Mouse (Mus musculus) heart, embryonic 12.5 days (tissue): ENCODE results near the gene Syngr1. TPM values are rescaled to one million over a fixed set of nuclear protein-coding genes. Genes with fewer than 3 reads are reported as not detected.

Experiments used
- ATAC-seq: fragments of 200-750 bp; cut with Nextera tagmentation; 2 replicates; pipeline ENCODE4 v1.8.0; 2017; ENCODE audit warnings: moderate TSS enrichment, moderate library complexity; ENCODE audit not compliant: insufficient number of reproducible peaks, low FRiP score
- H3K27ac ChIP-seq: fragments of 300-500 bp; sonication (generic); 2 replicates; pipeline ENCODE4 v1.5.1; 2016; ENCODE audit warnings: mild to moderate bottlenecking, moderate library complexity; ENCODE audit not compliant: poor library complexity, severe bottlenecking
- H3K27me3 ChIP-seq: fragments of 300-500 bp; sonication (generic); replicated peaks from 2 replicates; pipeline ENCODE4 v1.6.1; 2016; ENCODE audit warnings: mild to moderate bottlenecking, moderate library complexity
- H3K36me3 ChIP-seq: fragments of 300-500 bp; sonication (generic); 2 replicates; pipeline ENCODE4 v1.6.1; 2016; ENCODE audit warnings: mild to moderate bottlenecking, moderate library complexity
- H3K4me1 ChIP-seq: fragments of 300-500 bp; sonication (generic); replicated peaks from 2 replicates; pipeline ENCODE4 v1.6.1; 2016; ENCODE audit warnings: mild to moderate bottlenecking
- H3K4me2 ChIP-seq: fragments of 300-500 bp; sonication (generic); 2 replicates; pipeline ENCODE4 v1.6.1; 2016; ENCODE audit warnings: mild to moderate bottlenecking, moderate library complexity
- H3K4me3 ChIP-seq: fragments of 300-500 bp; sonication (generic); 2 replicates; pipeline ENCODE4 v1.5.1; 2016; ENCODE audit warnings: mild to moderate bottlenecking
- H3K9ac ChIP-seq: fragments of 300-500 bp; sonication (generic); 2 replicates; pipeline ENCODE4 v1.6.1; 2016; ENCODE audit warnings: mild to moderate bottlenecking, moderate library complexity
- H3K9me3 ChIP-seq: fragments of 300-500 bp; sonication (generic); replicated peaks from 2 replicates; pipeline ENCODE4 v1.6.1; 2016; ENCODE audit warnings: mild to moderate bottlenecking, moderate library complexity
- WGBS: fragments of 180-500 bp; shearing (Covaris S2); methylation state at CpG from one replicate; pipeline ENCODE4 v1.1.7; 2016; 5-methylcytosine and 5-hydroxymethylcytosine counted together
- polyA plus RNA-seq: library from polyadenylated mRNA; unstranded; fragments of >200 nt; fragmentation: Nextera tagmentation; extraction: Ambion mirVana; gene quantifications from 2 replicates; pipeline ENCODE4 v1.2.1, GENCODE M21; 2016

Syngr1 gene
- polyA plus RNA-seq, 1 experiment from 2014 or later = 19.0 TPM

GRCm38 (mm10) chr15:80092041-80092441, 907 bp downstream of the Syngr1 start:
- peaks cover 45% of the 10 kb centered on the region for H3K27me3 ChIP-seq
- 29% methylated on average over 7 of the region's 7 CpGs for WGBS
- ATAC-seq = no peak
- peak overlapping the region; percentile 82 for H3K4me3 ChIP-seq
- H3K9me3 ChIP-seq = no peaks in the 10 kb centered on the region
- peak overlapping the region; percentile 96 for H3K4me2 ChIP-seq
- H3K27ac ChIP-seq = no peak overlapping the region
- H3K36me3 ChIP-seq = no peaks in the 10 kb centered on the region
- H3K9ac ChIP-seq = peak overlapping the region; percentile 82; the same call in 1 of the 2 replicates
- H3K4me1 ChIP-seq = peaks cover 13% of the 10 kb centered on the region

- no peak overlapping the region for H3K9ac ChIP-seq
- H3K9me3 ChIP-seq = no peaks in the 10 kb centered on the region
- no peak overlapping the region for H3K4me3 ChIP-seq
- peaks cover 45% of the 10 kb centered on the region for H3K27me3 ChIP-seq
- H3K27ac ChIP-seq = no peak overlapping the region
- no peaks in the 10 kb centered on the region for H3K36me3 ChIP-seq
- WGBS = 22% methylated on average over 8 of the region's 8 CpGs
- no peak overlapping the region for H3K4me2 ChIP-seq
- peaks cover 19% of the 10 kb centered on the region for H3K4me1 ChIP-seq
- ATAC-seq = no peak
Observed at GRCm38 (mm10) chr15:80092599-80092998, 1.5 kb downstream of the Syngr1 start.

DNA sequence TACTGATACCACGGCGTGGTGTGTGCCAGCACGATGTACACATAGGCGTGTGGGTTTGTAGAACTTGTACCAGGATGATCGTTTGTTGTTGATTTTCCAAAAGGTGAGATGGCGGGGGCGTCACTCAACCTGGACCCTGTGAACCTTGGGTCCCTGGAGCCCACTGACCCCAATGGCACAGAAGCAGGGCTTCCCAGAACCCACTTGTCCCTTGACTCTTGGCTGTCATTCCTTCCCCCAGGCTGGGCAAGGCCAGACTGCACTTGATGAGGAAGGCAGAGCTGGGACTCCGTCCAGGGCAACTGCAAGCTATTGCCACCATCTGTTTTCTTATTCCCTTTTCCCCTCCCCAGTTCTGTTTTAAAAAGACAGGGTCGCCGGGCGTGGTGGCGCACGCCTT, 3.1 kb downstream of the Syngr1 start:
- Histone ChIP-seq H3K4me1 (peaks cover 34% of the 10 kb centered on the region), H3K4me2 (no peak overlapping the region), H3K27me3 (peaks cover 43% of the 10 kb centered on the region), H3K4me3 (no peak overlapping the region), H3K9me3 (no peaks in the 10 kb centered on the region), H3K36me3 (no peaks in the 10 kb centered on the region), H3K27ac (no peak overlapping the region), H3K9ac (no peak overlapping the region)
- WGBS = 91% methylated on average over 13 of the region's 13 CpGs
- ATAC-seq = no peak

- 58% methylated on average over 1 of the region's 1 CpGs for WGBS
- Histone ChIP-seq H3K36me3 (no peaks in the 10 kb centered on the region), H3K27ac (no peak overlapping the region), H3K27me3 (peaks cover 46% of the 10 kb centered on the region), H3K4me3 (no peak overlapping the region), H3K9ac (no peak overlapping the region), H3K4me1 (peaks cover 33% of the 10 kb centered on the region), H3K4me2 (no peak overlapping the region), H3K9me3 (no peaks in the 10 kb centered on the region)
- no peak for ATAC-seq
Observed at GRCm38 (mm10) chr15:80095596-80095995, 4.5 kb downstream of the Syngr1 start.

GRCm38 (mm10) chr15:80096406-80096805, 5.3 kb downstream of the Syngr1 start:
- Histone ChIP-seq H3K9ac (no peak overlapping the region), H3K9me3 (no peaks in the 10 kb centered on the region), H3K4me1 (peaks cover 30% of the 10 kb centered on the region), H3K27me3 (peaks cover 47% of the 10 kb centered on the region), H3K4me2 (no peak overlapping the region), H3K4me3 (no peak overlapping the region), H3K27ac (no peak overlapping the region), H3K36me3 (no peaks in the 10 kb centered on the region)
- 73% methylated on average over 10 of the region's 10 CpGs for WGBS
- ATAC-seq = no peak

- Histone ChIP-seq H3K27me3 (peaks cover 38% of the 10 kb centered on the region), H3K36me3 (no peaks in the 10 kb centered on the region), H3K27ac (no peak overlapping the region), H3K4me3 (no peak overlapping the region), H3K4me1 (peaks cover 24% of the 10 kb centered on the region), H3K9ac (no peak overlapping the region), H3K9me3 (no peaks in the 10 kb centered on the region), H3K4me2 (peak overlapping the region; percentile 37; the same call in 1 of the 2 replicates)
- peak; percentile 49 for ATAC-seq
- WGBS = 17% methylated on average over 16 of the region's 20 CpGs
Observed at GRCm38 (mm10) chr15:80096946-80097881, 6.1 kb downstream of the Syngr1 start.

DNA sequence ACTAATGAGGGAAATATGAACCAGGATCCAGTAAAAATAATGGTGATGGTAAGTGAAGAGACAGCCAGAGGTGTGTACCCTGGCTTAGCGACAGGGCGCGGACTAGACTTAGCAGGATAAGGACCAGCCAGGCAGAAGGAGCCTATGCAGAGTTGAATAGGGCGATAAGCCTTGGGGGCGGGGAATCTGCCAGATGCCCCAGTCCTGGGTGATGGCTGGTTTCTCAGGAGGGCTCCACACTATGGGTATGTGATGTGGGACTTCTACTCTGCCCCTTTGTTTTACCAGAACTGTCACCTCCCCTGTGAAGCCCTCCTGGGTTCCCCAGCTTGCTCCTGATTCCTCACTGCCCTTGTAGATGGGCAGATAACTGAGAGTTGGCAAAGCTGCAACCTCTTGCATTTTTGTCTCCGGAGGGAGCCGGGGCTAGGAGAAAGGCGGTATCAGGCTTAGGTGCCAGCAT, 6.9 kb downstream of the Syngr1 start:
- H3K27ac ChIP-seq = no peak overlapping the region
- peaks cover 30% of the 10 kb centered on the region for H3K27me3 ChIP-seq
- no peak overlapping the region for H3K9ac ChIP-seq
- H3K4me3 ChIP-seq = no peak overlapping the region
- H3K4me2 ChIP-seq = peak overlapping the region; percentile 37; the same call in 1 of the 2 replicates
- no peaks in the 10 kb centered on the region for H3K9me3 ChIP-seq
- no peaks in the 10 kb centered on the region for H3K36me3 ChIP-seq
- 23% methylated on average over 8 of the region's 8 CpGs for WGBS
- peak; percentile 54; the same call in 1 of the 2 replicates for ATAC-seq
- peaks cover 24% of the 10 kb centered on the region for H3K4me1 ChIP-seq

DNA sequence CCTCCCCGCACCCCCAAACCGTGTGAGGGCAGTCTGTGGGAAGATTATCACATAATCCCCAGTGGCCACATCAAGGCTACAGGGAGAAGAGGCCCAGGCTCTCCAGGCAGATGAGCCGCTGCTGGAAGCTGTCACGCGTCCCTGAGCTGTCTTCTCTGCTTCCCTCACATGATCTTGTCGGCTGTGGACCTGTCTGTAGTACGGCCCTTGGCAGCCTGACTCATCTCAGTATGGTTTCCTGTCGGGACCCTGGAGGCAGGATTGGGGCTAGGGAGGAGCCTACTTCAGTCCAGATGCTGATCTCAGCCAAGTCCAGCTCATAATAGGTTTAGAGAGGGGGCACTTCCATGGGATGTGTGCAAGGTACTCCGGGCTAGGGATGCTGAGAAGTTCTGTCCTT, 7.7 kb downstream of the Syngr1 start:
- ATAC-seq = no peak
- Histone ChIP-seq H3K27ac (no peak overlapping the region), H3K27me3 (peaks cover 24% of the 10 kb centered on the region), H3K4me2 (no peak overlapping the region), H3K4me3 (no peak overlapping the region), H3K9me3 (no peaks in the 10 kb centered on the region), H3K9ac (no peak overlapping the region), H3K4me1 (peaks cover 24% of the 10 kb centered on the region), H3K36me3 (no peaks in the 10 kb centered on the region)
- WGBS = 16% methylated on average over 9 of the region's 9 CpGs

GRCm38 (mm10) chr15:80099477-80099876, 8.3 kb downstream of the Syngr1 start:
- WGBS = 68% methylated on average over 3 of the region's 3 CpGs
- Histone ChIP-seq H3K9me3 (no peaks in the 10 kb centered on the region), H3K4me1 (peaks cover 24% of the 10 kb centered on the region), H3K27ac (no peak overlapping the region), H3K36me3 (no peaks in the 10 kb centered on the region), H3K9ac (no peak overlapping the region), H3K4me2 (no peak overlapping the region), H3K27me3 (peaks cover 18% of the 10 kb centered on the region), H3K4me3 (no peak overlapping the region)
- ATAC-seq = no peak

DNA sequence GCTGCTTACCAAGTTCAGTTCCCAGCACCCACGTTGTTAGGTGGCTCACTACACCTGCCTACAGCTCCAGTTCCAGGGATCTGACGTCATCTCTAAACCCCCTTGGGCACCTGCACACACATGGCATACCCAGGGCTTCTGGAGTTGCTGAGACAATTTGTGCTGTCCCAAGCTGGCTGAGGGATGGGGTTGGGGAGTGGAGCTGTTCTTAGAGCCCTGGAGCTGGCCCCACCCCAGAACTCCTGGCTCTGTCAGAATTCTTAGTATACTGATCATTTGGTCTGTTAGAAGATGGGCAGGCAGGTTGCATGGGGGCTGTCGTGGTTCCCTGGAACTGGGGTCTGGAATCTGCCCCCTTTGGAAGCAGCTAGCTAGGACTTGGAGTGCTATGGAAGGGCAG, 9.1 kb downstream of the Syngr1 start:
- Histone ChIP-seq H3K9me3 (no peaks in the 10 kb centered on the region), H3K4me1 (peaks cover 29% of the 10 kb centered on the region), H3K4me2 (no peak overlapping the region), H3K9ac (no peak overlapping the region), H3K27ac (no peak overlapping the region), H3K4me3 (no peak overlapping the region), H3K36me3 (no peaks in the 10 kb centered on the region), H3K27me3 (peaks cover 18% of the 10 kb centered on the region)
- WGBS = 75% methylated on average over 3 of the region's 3 CpGs
- no peak for ATAC-seq

GRCm38 (mm10) chr15:80100871-80101270, 9.7 kb downstream of the Syngr1 start:
- WGBS = 76% methylated on average over 10 of the region's 10 CpGs
- Histone ChIP-seq H3K27me3 (peaks cover 18% of the 10 kb centered on the region), H3K9me3 (no peaks in the 10 kb centered on the region)

More at GRCm38 (mm10) chr15:80100871-80101270, 9.7 kb downstream of the Syngr1 start:
- Histone ChIP-seq H3K27ac (no peak overlapping the region), H3K36me3 (no peaks in the 10 kb centered on the region), H3K4me3 (no peak overlapping the region), H3K4me1 (peaks cover 36% of the 10 kb centered on the region), H3K9ac (no peak overlapping the region), H3K4me2 (no peak overlapping the region)
- ATAC-seq = no peak
